Mouse (Mus musculus) heart, postnatal 0 days (tissue): ENCODE measurements at regions not wholly inside any gene's neighbourhood (a gene's known extent, or its start where the extent isn't known, plus 50 kb on each side); places are given as distances from the start of the nearest gene placed in this dataset.

ENCODE experiments used
- CTCF ChIP-seq: IDR thresholded peaks from 2 replicates; pipeline ENCODE4 v1.5.1; 2016; ENCODE audit warnings: antibody characterized with exemption, control low read depth, low read depth
- EP300 ChIP-seq: IDR thresholded peaks from 2 replicates; pipeline ENCODE4 v1.6.1; 2016; ENCODE audit warnings: antibody characterized with exemption, low read depth

DNA sequence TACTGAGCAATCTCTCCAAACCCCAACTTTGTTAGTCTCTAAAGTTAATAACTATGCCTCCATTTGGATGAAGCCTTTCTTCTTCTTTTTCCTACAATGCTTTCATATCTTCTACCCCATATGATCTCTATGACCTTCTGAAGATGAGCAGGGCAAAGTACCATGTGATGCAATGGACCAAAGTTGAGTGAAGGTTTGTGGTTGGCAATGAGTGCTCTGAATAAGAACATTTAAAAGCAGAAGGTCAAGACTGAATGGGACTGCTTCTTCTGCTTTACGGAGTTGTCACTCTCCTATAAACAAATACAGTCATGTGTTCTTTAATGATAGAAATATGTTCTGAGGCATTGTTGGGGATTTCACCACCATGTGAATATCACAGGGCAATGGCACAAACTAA, 65.0 kb upstream of the Marcks start:
- TF ChIP-seq CTCF = no peak
- TF ChIP-seq EP300 = no peak
